Mouse (Mus musculus): ENCODE results near the gene Gm765.
A peak's percentile ranks its signal among the peaks of the same experiment; 100 is the strongest.

The Gm765 gene

DNA sequence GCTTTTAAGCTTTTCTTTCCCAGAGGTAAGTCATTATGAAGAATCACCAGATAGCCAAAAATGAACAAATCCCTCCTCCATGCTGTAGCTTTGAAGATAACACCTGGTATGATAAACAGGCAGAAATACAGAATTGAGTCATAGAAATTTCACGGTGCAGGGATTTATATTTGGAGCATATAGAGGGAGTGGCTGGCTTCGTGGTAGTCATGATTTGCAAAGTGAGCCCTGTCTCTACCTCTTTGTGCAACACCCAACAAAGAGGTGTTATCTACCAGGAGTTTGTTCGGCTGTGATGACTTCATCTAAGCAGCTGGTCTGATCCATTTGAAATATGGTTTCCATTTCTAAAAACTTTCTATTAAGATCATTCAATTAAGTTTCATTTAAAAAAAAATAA is 130.3 kb downstream of the Gm765 start:
- DNase-seq, result no peak

DNA sequence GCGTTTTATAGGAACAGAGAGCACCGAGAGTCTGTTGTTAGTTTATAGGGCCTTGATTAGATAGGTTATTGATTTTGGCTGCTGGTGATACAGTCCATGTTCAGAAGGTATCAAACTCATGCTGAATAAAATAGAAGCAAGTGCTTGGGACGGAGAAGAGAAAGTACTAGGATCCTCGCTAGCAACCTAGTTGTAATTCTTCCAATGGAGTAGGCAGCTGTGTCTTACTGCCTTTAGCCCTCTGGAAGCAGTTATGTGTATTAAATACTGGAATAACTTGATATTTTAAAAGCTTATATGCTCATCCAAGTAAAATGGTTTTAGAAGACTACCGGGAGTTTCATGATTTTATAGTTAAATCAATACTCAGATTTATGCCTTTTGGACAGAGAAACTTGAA is 132.3 kb downstream of the Gm765 start:
- DNase-seq, result no peak

DNA sequence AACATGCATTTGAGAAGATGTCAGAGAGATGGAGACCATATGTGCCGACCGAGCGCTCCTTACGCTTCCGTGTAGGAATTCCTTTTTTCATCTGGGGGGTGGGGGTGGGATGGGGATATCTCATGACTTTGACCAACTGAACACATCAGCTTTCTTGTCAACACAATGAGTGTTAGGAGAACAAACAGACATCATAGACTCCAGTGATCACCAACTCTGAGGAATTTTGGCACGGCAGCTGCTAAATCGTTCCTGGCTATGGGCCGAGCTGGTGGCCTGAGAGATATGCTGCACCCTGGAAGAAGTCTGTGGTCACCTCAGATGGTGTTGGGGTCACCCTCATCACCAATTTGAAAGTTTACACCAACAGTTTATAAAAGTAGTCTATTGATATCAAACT is 134.5 kb downstream of the Gm765 start:
- DNase-seq, result no peak

DNA sequence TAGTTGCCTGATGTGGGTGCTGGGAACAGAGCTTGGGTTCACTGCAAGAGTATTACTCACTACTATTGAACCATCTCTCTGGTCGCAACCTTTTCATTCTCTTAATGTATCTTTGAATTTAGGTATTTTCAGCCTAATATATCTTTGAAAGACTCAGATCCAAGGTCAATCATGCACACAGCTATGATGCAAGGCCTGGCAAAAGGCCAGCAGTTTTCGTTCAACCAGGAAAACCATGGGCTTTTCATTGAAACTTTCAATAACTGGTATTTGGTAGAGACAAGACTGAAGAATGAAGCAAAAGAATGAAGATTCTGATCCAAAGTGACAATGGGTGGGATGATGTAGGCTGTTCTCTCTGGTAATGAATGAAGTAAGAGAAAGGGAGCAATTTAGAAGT is 143.8 kb downstream of the Gm765 start:
- DNase-seq, result peak in 1 of 2 experiments; percentile 16

DNA sequence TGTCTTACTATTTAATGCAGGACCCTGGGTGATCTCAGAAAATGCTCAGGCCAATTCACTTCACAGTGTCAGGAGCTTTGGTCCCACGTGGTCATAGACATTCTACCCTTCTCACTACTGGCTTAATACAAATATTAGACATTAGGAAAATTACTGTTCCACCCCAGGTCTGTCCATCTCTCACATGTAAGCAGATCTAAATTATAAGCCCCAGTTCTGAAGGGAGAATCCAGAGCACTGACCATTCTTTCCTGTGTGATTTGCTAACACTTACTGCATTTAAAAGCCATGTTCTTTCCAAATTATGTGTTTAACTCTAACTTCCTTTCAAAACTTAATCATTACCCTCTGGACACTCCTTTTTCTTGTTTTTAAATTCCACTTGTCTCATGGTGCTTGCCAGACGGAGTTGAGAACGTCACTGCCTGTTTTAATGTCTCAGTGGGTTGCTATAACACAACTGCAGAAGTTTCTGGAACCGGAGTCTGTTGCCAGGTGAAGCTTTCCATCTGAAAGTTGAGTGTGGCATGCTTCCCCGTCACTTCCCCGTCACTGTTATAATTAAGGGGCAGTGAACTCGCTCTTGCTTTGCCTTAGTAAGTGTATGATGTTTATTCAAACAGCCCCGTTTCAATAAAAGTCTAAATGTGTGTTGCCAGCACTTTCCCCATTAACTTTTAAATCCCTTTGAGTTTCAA is 151.7 kb downstream of the Gm765 start:
- DNase-seq, result no peak
